In the genomic region with DNA sequence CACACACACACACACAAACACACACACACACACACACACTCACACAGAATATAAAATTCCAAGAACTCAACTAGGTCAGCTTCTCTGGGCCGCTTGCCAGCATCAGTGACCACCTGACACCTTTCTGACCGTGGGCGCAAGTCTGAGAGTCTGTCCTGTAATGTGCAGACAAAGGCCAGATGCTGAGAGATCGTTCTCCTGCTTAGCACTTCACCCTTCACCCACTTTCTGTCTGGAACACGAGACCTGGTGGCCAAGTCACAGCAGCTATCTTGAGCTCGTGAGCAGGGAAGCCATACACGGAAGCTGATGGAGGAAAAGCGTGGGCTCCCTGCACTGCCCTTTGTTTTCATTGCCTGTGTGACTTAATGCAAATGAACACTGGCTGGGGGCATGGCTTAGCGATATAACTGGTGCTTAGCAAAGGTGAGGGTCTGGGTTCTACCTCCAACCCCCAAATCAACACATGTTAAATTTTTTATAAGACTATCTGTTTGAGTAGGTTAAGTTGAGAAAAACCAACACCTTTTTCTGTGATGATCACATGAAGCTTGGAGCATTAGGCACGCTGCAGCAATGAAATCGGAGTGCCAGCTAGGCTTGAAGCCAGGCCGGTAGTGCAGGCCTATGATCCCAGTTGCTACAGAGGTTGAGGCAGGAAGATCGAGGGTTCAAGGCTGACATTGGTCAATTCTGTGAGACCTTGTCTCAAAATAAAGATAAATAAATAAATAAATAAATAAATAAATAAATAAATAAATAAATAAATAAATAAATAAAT, we compare ENCODE assay signal across 13 mouse cellular contexts. TPM values are rescaled to one million over a fixed set of nuclear protein-coding genes. Genes with fewer than 3 reads are reported as not detected.
A peak's percentile ranks its signal among the peaks of the same experiment; 100 is the strongest.
DNase-seq lines count a peak whose midpoint lies in the region; TF ChIP-seq lines count a peak whose summit lies in the region.
"Had no signal": no experiment of that assay in that cellular context is flagged by ENCODE, and none has a peak within 500 bp of the region (broad histone marks: within the 10 kb centered on the region; RNA-seq: fewer than 3 reads in every experiment).

No protein-coding gene starts in this region.

- H3K27ac ChIP-seq in layer of hippocampus, adult 2 months = peak overlapping the region; percentile 90
- H3K27ac ChIP-seq: liver, embryonic 13.5 days had no signal

- DNase-seq in adrenal gland, postnatal 14 days = peak; percentile 31
- no peak for DNase-seq in adrenal gland, adult 2 months
- no peak for DNase-seq in layer of hippocampus, adult 2 months (ENCODE audit: low spot score in 2 of 2)
- DNase-seq in layer of hippocampus, adult 18-20 months (ENCODE audit: low spot score in 2 of 2) = no peak
- DNase-seq in Muller cell, postnatal 12 days (ENCODE audit: inconsistent ontology term) = peak; percentile 49
- DNase-seq in heart, postnatal 10 days = peak; percentile 75 to 79
- no peak for DNase-seq in thymus, postnatal 25 days
- no peak for DNase-seq in embryo, embryonic 11 days
- DNase-seq: liver, embryonic 13.5 days had no signal

- TF ChIP-seq CTCF in layer of hippocampus, adult 2 months (conservative IDR thresholded peaks at IDR 0.05) = no peak

- intact Hi-C loops in heart, postnatal 10 days (cut with DNase I) = no loop called here

- H3K4me3 ChIP-seq in layer of hippocampus, adult 2 months = no peak overlapping the region
- H3K4me3 ChIP-seq: liver, embryonic 13.5 days had no signal

RNA-seq across cellular contexts. Expression of gene Wnt9a, which starts 31.4 kb away (rescaled TPM):
- 0.98 and 1.1 TPM in 2 replicates for total RNA-seq in adrenal gland, postnatal 14 days (2021)
- total RNA-seq in adrenal gland, adult 2 months (2021) = 1 to 10 TPM in 1 of 2 experiments, under 1 TPM in 1; 0.58 to 2.7 TPM
- 2.4 and 2.6 TPM in 2 replicates for polyA plus RNA-seq in adrenal gland, adult 2 months (2012; rRNA removed)
- total RNA-seq in layer of hippocampus, adult 2 months (2021) = 1 to 10 TPM; 3.8 TPM
- 1 to 10 TPM; 3.5 to 4.1 TPM for total RNA-seq in layer of hippocampus, adult 18-20 months (2021)
- 1 to 10 TPM; 6.1 to 7.5 TPM for total RNA-seq in heart, postnatal 10 days (2021)
- total RNA-seq: monocyte, adult 5-6 weeks had no signal

RNA-seq across cellular contexts. Expression of gene Prss38, which starts 37.3 kb away (rescaled TPM):
- not detected in 2 replicates for total RNA-seq in adrenal gland, postnatal 14 days (2021)
- not detected for total RNA-seq in adrenal gland, adult 2 months (2021)
- polyA plus RNA-seq in adrenal gland, adult 2 months (2012; rRNA removed) = not detected in 2 replicates
- not detected for total RNA-seq in layer of hippocampus, adult 2 months (2021)
- not detected for total RNA-seq in layer of hippocampus, adult 18-20 months (2021)
- not detected for total RNA-seq in heart, postnatal 10 days (2021)
- total RNA-seq: layer of hippocampus, postnatal 10 days; monocyte, adult 5-6 weeks had no signal
- polyA plus RNA-seq: embryonic facial prominence, embryonic 11.5 days; liver, embryonic 13.5 days; stomach, embryonic 16.5 days had no signal

RNA-seq across cellular contexts. Expression of gene Wnt3a, which starts 47.6 kb away (rescaled TPM):
- total RNA-seq in adrenal gland, postnatal 14 days (2021) = not detected in 2 replicates
- total RNA-seq in adrenal gland, adult 2 months (2021) = not detected
- polyA plus RNA-seq in adrenal gland, adult 2 months (2012; rRNA removed) = not detected in 2 replicates
- under 1 TPM in 1 of 2 experiments, not detected in 1; 0.13 TPM for total RNA-seq in layer of hippocampus, adult 2 months (2021)
- total RNA-seq in layer of hippocampus, adult 18-20 months (2021) = under 1 TPM in 1 of 2 experiments, not detected in 1; 0.25 TPM
- not detected for total RNA-seq in heart, postnatal 10 days (2021)
- total RNA-seq: layer of hippocampus, postnatal 10 days; monocyte, adult 5-6 weeks had no signal
- polyA plus RNA-seq: liver, embryonic 13.5 days had no signal

Comparison
In these comparisons a context has a peak if more than half of its experiments do, and no peak if none do; other contexts are left out.
1. DNase-seq: peak in adrenal gland, postnatal 14 days (single experiment), Muller cell, postnatal 12 days (single experiment) and heart, postnatal 10 days (2 of 2); none in adrenal gland, adult 2 months (single experiment), layer of hippocampus, adult 2 months (0 of 2), layer of hippocampus, adult 18-20 months (0 of 2), thymus, postnatal 25 days (single experiment) and embryo, embryonic 11 days (single experiment).